Mouse (Mus musculus): ENCODE data around the gene Dusp8. TPM values are rescaled to one million over a fixed set of nuclear protein-coding genes. Genes with fewer than 3 reads are reported as not detected.

The Dusp8 gene
- total RNA-seq, 1 experiment from 2014 or later = not detected

DNA sequence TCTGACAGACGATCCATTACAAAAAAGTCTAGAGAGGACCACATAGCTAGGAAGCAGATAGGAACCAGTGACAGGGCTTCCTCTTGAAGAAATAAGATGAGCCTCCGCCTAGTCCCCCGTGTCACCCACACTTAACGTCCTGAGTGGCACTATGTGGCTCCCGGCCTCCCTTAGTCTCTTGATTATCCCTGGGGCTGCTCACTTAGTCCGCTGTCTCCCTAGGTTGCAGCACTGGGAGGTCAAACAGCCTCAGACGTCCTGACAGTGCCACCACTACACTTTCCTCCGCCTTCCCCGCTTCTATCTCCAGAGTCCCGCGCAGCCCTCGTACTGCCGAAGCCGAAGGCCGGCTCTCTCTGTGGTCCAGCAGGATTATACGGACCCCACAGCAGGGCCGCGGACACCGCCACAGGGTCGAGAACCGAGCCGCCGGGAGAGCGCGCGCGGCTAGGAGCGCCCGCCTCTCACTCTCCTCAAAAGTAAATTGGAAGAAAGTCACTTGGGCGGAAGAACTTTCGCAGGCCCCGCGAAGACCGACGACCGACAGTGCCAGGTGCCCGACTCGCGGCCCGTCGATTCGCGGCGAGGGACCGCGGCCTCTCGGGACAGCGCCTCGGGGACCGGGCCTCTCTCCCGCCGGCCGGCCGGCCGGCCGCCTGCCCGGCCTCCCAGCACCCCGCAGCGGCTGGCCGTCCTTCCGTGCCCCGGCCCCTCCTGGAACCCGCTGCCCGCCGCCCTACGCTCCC lies 35.3 kb downstream of the Dusp8 start:
- 0 out of 2 replicates have a peak, but pooled peaks have one; percentile 15 for ATAC-seq (replicated peaks; ENCODE audit: insufficient number of reproducible peaks, low FRiP score, low TSS enrichment, poor library complexity, severe bottlenecking)

DNA sequence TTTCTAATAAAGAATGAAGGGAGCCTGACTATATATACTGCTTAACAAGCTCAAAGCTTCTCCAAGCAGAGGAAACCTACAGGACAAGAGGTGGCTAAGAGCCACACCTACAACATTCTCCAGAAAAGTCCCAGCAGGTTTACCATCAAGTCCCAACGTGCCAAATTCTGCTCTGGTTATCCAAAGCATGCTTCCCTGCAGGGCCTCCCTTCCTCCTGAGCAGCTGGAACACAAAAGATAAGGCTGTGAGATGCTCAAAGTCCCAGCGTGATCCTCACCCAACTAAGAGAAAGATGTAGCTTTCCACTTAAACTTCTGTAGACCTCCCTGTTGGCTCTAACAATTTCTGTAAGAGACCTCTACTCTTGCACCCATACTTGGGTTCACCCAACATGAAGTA lies 36.6 kb downstream of the Dusp8 start:
- ATAC-seq (replicated peaks; ENCODE audit: insufficient number of reproducible peaks, low FRiP score, low TSS enrichment, poor library complexity, severe bottlenecking) = no peak

DNA sequence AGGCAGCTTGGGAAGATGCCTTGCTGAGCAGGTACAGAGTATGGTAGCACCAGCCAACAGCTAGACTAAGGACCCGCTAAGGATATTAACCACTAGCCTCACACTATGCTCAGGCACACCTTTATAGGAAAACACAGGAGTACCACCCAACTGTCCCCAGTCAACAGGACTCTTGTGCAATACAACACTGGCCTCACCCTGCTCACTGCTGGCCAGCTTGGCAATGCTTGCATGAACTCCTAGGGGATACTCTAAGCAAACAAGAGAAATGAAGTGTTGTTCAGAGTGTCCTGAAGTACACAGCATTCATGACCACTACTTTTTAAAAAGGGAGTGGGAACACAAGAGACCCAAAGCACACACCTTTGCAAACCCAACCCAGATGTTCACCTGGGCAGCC lies 38.5 kb downstream of the Dusp8 start:
- no peak for ATAC-seq (replicated peaks; ENCODE audit: insufficient number of reproducible peaks, low FRiP score, low TSS enrichment, poor library complexity, severe bottlenecking)

DNA sequence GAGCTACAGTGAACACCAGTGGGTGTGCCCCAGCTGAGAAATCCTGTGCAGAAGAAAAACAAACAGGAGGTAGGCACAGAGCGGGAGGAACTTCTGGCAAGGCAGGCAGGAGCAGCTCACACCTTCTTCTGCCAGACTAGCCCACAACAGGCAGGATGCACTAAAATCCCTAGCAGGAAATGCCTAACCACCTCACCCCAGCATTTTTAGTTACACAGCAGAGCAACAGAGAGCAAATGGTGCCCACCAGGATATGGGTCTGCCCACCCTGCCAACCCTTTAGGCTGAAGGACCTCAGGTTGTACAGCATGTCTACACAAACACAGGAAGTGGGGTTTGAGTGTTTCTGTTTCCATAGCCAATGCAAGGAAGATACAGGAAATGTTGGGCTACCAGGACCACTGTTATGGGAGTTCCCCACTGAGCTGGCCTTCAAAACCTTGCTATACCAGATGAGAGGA lies 39.0 kb downstream of the Dusp8 start:
- ATAC-seq (replicated peaks; ENCODE audit: insufficient number of reproducible peaks, low FRiP score, low TSS enrichment, poor library complexity, severe bottlenecking) = no peak

DNA sequence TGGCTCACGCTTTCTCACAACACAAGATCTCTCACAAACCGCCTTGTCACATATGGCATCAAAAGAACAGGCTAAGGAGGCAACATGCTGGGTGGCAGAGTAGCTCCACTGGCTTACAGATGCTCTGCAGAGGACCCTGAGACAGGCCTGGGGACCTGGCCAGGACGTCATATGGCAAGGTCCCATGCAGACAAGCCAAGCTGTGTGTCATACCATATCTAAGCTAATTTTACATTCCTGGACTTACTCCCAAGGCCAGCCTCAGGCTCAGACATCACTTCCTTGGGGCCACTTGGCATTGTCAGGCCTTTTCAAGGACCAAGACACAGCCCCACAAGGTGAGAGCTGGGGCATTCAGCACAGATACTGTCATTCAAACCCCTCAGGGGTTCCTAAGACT lies 40.2 kb downstream of the Dusp8 start:
- no peak for ATAC-seq (replicated peaks; ENCODE audit: insufficient number of reproducible peaks, low FRiP score, low TSS enrichment, poor library complexity, severe bottlenecking)

DNA sequence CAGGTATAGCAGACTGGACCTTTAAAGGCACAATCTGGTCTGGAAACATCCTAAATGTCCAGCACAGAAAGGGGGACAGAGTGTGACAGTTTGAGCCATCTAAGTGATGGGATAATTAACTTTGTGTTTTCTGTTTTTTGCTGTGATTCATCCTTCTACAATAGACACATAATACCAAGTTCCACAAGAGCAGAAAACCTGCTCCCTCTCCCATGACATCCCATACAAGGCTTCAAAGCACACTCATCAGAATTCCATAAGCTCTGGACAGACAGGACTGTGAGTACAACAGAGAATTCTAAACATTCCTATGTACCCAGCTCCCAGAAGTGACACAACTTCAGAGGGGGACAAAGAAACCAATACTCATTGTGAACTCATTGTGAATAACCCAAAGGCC lies 45.1 kb downstream of the Dusp8 start:
- no peak for ATAC-seq (replicated peaks; ENCODE audit: insufficient number of reproducible peaks, low FRiP score, low TSS enrichment, poor library complexity, severe bottlenecking)

DNA sequence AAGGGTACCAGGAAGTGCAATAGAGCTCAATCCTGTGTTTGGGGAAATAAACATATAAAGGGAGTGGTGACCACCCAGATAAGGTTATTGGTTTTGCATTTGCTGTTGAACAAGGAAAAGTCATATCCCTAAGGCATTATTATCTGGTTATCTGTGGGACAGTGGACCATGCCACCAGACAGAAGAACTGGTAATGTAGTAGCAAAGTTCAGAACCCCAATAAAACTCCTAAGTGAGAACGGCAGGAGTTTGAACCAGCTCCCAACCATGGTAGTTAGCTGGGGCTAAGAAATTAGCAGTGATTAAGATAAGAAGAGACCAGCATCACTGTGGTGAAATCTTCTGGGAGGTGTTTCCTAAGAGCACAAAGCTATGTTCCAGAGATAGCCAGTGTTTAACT lies 49.7 kb downstream of the Dusp8 start:
- no peak for ATAC-seq (replicated peaks; ENCODE audit: insufficient number of reproducible peaks, low FRiP score, low TSS enrichment, poor library complexity, severe bottlenecking)

DNA sequence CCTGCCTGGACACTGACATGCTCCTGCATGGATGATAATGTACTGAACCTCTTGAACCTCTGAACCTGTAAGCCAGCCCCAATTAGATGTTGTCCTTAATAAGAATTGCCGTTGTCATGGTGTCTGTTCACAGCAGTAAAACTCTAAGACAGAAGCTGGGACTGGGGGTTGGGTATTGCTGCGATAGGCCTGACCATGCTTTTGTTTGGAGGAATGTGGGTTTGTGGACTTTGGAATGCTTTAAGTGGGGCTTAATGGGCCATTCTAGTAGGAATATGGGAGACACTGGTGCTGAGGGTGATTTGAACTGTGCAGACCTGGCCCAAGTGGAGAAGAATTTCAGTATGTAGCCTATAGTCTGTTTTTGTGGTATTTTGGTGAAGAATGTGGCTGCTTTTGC lies 50.3 kb downstream of the Dusp8 start:
- no peak for ATAC-seq (replicated peaks; ENCODE audit: insufficient number of reproducible peaks, low FRiP score, low TSS enrichment, poor library complexity, severe bottlenecking)

DNA sequence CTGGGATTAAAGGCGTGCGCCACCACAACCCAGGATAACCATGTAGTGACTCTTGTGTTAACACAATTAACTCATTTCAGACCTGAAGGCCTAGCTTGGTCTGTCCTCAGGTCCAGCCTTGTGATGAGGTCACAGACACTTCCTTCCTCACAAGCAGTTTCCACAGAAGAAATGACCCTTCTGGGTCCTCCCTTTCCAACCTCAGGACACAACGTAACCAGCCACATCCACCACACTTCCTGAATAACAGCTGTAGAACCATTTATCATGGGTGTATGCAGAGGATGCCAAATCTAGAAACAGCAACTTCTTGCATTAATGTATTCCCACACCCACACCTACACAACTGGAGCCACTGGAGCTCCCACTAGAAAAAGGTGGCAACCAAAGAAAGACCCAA lies 54.9 kb downstream of the Dusp8 start:
- peak; percentile 54 for ATAC-seq (replicated peaks; ENCODE audit: insufficient number of reproducible peaks, low FRiP score, low TSS enrichment, poor library complexity, severe bottlenecking)

DNA sequence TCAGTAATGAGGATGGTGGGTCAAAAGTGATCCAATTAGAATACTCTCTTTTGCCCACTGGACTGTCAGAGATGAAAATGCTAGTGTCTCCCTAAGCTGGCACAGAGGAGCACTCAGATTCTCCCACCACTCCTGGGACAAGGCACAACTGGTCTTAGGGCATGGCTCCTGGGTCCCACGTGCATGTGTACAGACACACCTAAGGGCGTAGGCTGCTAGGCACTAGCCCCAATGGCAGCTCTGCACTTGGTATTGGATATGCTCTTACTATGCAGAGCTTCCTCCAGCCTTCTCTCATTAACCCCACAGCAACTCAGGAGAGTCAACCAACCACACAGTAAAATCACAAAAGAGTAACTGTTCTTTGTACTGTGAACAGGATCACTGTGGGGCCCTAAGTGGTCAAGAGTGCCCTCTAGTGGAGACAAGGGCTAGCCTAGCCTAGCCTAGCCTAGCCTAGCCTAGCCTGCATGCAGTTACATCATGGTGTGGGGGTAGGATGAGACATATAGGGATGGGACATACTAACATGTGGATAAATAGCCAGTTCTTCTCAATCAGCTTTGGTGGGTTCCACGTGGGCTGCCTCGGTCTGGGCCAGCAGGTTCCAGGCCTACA lies 58.0 kb downstream of the Dusp8 start:
- peak; percentile 82 for ATAC-seq (replicated peaks; ENCODE audit: insufficient number of reproducible peaks, low FRiP score, low TSS enrichment, poor library complexity, severe bottlenecking)

DNA sequence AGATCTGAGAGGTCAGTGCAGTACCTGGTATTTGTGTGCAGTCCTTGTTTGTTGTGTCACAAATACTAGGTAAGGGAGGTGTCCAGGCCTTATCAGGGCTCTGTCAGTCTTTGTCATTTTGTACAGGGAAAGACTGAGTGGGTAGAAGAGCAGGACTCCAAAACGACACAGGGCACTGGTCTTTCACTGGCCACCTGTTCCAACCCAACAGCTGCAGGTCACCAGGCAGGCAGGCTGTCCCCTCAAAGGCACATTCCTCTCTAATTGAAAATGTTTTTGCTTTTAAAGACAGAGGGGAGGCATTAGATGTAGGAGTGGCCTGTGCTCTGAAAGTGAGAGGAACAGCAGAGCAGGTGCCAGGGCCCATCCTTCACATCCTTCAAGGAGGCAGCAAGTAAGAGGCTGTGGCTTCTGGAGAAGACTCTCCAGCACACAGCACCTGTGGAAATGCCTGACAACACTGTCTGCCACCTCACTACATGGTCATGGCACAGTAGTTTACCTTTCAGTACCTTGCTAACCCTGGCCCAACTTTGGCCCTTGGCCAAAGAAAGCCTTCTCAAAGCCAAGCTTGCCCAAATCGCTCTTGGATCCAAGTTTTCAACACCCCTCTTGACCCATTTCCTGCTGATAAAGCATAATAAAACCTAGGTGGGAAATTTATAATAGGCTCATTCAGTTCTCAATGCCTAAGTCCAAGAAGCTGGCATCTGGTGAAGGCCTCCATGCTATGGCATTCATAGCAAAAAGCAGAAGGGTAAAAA lies 60.4 kb downstream of the Dusp8 start:
- ATAC-seq (replicated peaks; ENCODE audit: insufficient number of reproducible peaks, low FRiP score, low TSS enrichment, poor library complexity, severe bottlenecking) = no peak

DNA sequence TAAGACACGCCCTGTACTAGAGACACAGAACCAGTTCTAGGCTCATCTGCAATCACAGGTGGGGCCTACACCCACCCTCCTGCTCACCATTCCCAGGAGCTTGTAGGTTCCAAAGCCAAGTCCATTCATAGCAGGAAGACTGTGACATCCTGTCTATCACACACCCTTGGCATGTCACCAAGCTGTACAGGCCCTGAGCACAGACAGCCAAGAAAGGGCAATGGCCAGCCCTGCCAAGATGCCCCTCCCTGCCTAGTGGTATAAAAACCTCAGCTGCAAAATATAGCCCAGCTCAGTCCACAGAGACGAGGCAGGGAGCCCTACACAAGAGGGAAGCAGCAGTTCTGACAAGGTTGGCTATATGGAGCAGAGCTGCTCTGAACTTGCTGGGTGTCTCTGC lies 61.4 kb downstream of the Dusp8 start:
- no peak for ATAC-seq (replicated peaks; ENCODE audit: insufficient number of reproducible peaks, low FRiP score, low TSS enrichment, poor library complexity, severe bottlenecking)

DNA sequence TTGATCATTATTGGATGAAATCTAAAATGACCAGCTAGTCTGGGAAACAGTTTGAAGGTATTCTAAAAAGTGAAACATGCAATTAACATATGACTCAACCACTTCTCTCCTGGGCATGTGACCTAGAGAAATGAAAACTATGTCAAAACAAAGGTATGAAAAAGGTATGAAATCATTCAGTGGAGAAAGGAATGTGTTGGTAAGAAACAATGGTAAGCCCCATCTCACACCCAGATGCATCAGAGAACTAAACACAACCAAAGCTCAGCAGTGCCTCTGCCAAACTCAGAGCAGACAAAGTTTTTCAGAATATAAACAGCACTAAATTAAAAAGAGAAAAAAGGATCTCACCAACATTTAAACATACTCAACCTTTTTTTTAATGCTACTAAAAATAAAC lies 65.6 kb downstream of the Dusp8 start:
- ATAC-seq (replicated peaks; ENCODE audit: insufficient number of reproducible peaks, low FRiP score, low TSS enrichment, poor library complexity, severe bottlenecking) = no peak

Other genes starting within 250 kb of the Dusp8 start
- 36.8 to 53.8 TPM (median 38.2 TPM) in 3 replicates for gene Tollip, start 177.3 kb downstream of the Dusp8 start, total RNA-seq (2017)
- 0.53 TPM in 1 of 3 replicates, not detected in the others for gene Brsk2, start 146.1 kb downstream of the Dusp8 start, total RNA-seq (2017)
- 38.5 to 50.0 TPM (median 45.2 TPM) in 3 replicates for gene Mob2, start 34.8 kb downstream of the Dusp8 start, total RNA-seq (2017)
- gene Gm45618, start 24.9 kb upstream of the Dusp8 start, total RNA-seq (2017) = not detected in 3 replicates
- gene Gm39115, start 40.2 kb upstream of the Dusp8 start, total RNA-seq (2017) = not detected in 3 replicates
- not detected in 3 replicates for gene Gm45337, start 48.8 kb upstream of the Dusp8 start, total RNA-seq (2017)
- not detected in 3 replicates for gene Gm29735, start 61.3 kb upstream of the Dusp8 start, total RNA-seq (2017)
- not detected in 3 replicates for gene Gm4553, start 69.9 kb upstream of the Dusp8 start, total RNA-seq (2017)
- gene Krtap5-2, start 80.2 kb upstream of the Dusp8 start, total RNA-seq (2017) = not detected in 3 replicates
- gene Gm10153, start 94.5 kb upstream of the Dusp8 start, total RNA-seq (2017) = not detected in 3 replicates
- not detected in 3 replicates for gene Krtap5-3, start 105.5 kb upstream of the Dusp8 start, total RNA-seq (2017)
- not detected in 3 replicates for gene Gm7579, start 116.0 kb upstream of the Dusp8 start, total RNA-seq (2017)
- gene Krtap5-5, start 134.1 kb upstream of the Dusp8 start, total RNA-seq (2017) = not detected in 3 replicates
- not detected in 3 replicates for gene Gm40460, start 145.2 kb upstream of the Dusp8 start, total RNA-seq (2017)
- gene Gm2431, start 162.5 kb upstream of the Dusp8 start, total RNA-seq (2017) = not detected in 3 replicates
- gene Gm4559, start 178.5 kb upstream of the Dusp8 start, total RNA-seq (2017) = not detected in 3 replicates
- not detected in 3 replicates for gene Krtap5-1, start 201.3 kb upstream of the Dusp8 start, total RNA-seq (2017)
- not detected in 3 replicates for gene Krtap5-4, start 207.7 kb upstream of the Dusp8 start, total RNA-seq (2017)

All from monocyte, adult 5-6 weeks (primary cell).